Mouse (Mus musculus) natural killer cell, adult 2 months (primary cell): ENCODE data around the gene Enpp1.

Source experiments
- DNase-seq, 2 experiments: peaks; one replicate each; pipeline ENCODE4 v3.0.0; 2022; ENCODE audit warnings: low spot score in 2 of 2

Gene Enpp1

DNA sequence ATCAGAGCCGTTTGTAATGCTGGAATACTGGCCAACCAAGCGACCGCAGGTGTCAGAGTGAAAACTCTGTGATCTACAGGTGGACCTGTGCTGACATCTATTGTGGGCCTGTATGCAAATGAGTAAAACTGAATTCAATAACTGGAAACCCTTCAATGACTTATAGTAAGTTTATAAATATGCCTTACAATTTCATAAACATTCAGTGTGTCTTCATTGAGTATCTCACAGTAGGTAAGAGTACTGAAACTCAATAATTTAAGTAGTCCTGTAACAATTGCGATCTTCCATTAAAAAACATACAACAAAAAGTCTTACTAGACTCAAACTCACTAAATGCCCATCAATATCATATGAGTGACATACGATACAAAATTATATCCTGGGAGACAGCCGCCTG lies 1.6 kb downstream of the Enpp1 start:
- DNase-seq: no peak

DNA sequence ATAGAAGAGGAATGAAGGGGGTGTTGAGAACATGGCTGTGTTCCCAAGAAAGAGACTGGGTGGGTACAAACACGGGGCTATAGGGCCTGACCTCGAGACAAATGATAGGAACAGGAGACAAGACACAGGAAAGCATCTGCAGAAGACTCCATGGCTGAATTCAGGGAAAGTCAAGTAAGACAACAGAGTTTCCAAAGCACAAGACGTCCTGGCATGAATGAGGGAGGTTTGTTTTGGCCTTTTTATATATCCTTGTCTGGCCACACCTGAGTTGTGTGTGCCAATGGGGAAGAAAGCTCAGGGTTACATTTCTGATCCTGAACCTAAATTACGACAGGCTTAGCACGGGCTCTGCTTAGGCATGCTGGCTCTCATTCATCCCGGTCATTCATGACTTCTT lies 4.2 kb downstream of the Enpp1 start:
- DNase-seq: no peak

DNA sequence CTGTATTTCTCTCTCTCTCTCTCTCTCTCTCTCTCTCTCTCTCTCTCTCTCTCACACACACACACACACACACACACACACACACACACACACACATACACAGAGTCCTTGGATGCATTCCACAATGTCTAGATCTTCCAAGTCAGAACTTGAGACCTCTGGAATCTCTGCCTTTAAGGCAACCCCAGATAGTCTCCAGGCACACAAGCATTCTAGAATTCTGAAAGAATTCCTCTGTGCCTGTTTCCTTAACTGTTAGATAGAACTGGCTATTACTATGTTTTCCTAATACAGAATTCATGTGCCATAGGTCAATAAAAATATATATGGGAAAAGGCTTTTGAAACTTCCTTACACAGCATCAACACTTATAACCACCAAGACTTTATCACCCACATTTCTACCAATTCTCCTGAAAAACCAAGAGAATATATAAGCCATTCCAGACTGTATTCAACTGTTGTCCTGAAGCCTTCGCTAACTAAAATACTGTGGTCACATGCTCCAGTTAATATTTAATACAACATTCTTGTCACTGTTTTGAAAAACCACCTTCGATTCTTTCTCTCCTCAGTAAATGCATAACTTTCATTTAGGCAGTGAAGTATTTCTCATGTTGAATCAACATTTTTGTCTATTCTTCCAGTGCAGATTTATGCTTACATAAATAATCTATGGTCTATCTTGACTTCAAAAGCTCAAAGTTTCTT lies 5.4 kb downstream of the Enpp1 start:
- no peak for DNase-seq

DNA sequence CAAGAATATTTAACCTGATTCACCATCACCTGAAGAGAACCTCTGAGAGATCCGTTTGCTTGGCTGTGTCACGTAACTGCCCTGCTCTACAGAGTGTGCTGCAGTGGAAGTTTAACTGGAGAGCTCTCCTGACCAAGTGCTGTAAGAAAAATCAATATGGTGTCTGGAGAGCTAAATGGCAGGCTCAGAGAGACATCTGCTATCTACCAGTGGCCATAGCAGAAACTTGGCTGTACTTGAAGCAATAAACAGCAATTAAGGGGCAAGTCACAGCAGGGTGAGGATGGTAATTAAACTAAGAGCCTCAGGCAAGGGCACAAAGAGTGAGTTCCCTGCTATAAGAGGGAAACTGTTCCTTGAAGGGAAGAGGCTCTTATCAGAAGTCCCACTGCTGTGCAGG lies 9.3 kb downstream of the Enpp1 start:
- DNase-seq: no peak

DNA sequence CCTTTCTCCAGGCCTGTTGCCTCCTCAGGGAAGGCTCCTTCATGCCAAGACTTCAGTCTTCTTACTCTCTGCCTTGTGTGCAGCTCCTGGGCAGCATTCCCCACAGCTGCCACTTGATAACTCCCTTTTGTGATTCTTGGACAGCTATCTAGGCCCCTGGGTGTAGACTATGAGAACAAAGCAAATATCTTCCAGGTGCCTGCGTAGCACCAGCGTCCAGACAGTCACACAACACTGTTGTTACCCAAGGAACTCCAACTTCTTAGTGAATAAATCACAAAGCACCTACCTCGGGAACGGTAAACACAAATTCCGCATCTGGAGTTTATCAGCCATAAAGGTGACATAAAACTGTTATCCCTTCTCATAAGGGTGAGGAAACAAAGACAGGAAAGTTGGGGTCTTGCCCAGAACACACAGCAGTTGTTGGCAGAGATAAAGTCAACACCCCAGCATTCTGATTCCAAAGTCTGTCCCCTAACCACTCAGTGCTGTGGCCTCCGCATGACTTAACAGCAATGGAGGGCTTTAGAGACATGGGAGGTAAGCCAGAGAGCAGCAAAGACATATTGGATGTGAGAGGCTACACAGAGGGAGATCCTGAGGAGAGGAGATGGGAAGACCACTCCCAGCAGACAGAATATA lies 13.7 kb downstream of the Enpp1 start:
- no peak for DNase-seq

DNA sequence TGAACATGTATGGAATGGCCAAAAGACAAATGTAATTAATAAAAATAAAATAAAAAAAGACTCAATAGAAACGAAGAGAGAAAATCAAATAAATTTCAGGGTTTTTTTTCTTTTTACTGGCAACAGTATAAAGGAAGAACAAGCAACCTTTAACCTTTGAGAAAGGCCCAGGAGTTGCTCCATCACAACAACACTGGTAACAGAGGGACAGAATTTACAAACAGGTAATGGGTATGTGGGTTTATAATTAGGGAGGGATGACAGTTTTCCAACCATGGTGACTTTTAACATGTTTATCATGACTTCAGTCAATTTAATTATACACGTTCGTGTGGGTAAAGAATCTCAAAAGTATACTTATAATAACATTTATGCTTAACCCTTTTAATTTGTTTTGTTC lies 15.2 kb downstream of the Enpp1 start:
- DNase-seq: no peak

DNA sequence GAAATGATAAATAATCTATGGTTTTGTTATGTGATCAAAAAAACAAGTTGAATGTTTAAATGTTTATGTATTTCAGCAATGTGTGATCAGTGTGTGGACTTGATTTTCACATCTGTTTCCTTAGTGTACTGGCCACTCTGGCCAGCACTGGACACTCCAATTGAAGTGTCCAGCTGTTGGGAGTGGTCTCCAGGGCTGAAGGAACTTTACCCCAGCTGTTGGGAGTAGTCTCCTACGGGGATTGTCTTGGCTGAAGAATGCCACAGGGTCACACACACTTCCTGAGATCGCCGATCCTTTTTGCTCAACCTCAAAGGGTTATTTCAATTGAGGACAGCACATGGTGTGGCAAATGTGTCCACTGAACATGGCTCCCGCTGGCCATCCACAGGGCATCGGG lies 16.2 kb downstream of the Enpp1 start:
- DNase-seq: no peak

DNA sequence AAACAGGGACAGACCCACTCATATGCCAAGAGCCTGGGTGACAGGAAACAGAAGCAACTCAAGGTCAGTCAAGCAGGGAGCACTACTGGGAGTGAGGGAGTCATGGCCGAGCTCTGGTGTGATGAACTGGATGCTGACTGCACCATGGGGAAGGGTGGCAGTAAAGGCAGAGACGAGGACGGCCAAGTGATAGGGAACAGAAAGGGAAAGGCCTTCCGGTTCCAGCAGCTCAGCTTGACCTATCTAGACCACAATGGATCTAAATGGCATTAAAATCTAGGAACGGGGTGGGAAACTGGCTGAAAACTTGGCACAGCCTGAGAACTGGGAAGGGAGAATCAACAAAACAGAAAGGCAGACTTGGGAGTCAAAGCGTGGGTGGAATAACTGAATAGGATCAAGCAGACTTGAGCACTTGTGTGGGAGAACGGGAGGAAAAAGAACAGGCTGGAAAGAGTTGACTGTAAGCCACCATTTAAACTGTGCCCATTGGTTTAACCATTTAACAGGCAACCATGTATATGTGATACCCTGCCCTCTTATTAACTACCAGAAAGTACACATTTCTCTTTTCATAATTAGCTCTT lies 29.3 kb downstream of the Enpp1 start:
- no peak for DNase-seq

DNA sequence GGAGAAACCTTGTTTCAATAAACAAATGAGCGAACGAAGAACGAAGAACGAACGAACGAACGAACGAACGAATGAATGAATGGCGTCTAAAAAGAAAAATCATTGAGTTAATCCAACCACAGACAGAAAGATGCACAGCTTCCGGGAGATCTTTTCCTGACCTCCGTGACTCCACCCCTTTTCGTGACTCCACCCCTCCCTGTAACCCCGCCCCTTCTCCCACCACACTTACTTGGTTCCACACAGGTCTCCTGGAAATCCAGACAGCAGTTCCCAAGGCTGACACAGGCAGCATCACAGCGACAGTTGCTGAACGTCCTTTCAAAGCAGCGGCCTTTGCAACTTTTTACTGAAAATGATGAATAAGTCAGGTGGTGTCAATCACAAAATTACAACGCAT lies 34.3 kb downstream of the Enpp1 start:
- no peak for DNase-seq

DNA sequence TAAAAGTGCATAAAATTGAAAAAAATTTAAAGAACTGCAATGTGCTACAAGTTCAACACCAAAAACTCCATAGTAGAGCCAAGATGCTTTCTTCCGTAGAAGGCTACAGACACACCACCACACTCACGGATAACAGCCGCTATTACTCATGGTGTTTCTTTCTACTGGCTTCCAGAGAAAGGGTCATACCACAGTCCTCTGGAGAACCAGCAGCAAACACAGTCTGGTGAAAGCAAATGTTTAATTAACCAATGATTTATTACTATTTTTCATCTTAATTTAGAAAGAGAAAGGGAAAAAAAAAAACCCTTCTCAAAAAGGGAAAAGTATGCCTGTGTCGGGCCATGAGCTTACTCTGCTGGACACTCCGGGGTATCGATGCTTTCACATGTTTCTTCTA lies 37.7 kb downstream of the Enpp1 start:
- no peak for DNase-seq

DNA sequence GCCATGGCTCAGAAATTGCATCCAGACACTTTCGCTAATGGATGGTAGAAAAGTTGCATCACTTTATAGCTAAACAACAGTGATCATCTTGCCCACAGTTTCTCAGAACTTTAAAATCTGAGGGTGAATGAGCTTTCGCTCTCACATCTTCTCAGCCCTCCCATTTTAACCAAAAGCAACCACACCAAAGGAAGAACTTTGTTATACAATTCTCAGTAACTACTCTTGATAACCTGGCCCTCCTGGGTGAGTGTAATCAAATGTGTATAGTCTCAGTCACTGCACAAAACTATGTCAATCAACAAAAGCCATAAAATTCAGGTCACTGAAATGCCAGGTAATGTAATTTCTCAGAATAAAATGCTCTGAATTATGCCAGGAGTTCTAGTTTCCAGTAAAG lies 39.0 kb downstream of the Enpp1 start:
- no peak for DNase-seq

DNA sequence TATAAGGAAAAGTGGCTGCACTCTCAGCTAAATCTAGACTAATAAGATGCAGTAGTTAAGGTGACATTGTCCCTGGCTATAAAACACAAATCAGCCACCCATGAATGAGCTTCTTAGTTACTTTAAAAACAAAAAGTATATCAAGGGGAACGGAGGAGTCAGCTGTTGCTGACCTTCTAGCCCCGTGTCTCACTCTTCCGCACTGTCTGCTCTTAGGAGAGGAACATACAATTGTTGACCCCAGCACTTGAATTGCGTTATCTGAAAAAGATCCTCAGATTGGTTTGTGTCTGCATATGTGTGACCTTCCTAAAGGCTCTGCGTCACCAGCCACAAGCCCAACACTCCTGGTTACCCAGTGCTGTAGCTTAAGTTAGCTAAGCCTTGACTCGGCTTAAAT lies 41.4 kb downstream of the Enpp1 start:
- no peak for DNase-seq

DNA sequence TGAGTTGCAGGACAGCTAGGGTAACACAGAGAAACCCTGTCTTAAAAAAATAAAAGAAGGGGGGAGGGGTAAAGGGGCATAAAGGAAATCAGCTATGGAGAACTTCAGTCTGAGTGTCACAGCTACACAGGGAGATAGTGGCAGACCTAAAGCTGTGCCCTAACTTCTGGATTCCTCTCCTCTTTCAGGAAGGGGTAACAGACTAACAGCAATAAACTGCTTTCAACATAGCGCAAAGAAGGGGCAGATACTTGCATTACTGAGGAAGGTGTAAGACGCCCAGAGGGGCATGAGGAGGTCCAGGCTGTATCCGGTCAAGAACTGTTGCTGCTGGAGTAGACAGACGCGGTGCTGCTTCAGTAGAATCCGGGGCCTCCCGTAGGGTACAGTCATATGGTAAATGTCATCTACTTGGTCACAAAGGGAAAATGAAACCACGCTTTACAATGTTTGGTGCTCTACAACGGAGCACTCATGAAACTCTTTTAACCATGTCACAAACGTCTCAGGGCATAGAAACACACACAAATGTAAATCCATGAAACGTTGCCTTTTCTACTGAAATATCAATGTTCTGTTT lies 60.9 kb downstream of the Enpp1 start:
- no peak for DNase-seq

DNA sequence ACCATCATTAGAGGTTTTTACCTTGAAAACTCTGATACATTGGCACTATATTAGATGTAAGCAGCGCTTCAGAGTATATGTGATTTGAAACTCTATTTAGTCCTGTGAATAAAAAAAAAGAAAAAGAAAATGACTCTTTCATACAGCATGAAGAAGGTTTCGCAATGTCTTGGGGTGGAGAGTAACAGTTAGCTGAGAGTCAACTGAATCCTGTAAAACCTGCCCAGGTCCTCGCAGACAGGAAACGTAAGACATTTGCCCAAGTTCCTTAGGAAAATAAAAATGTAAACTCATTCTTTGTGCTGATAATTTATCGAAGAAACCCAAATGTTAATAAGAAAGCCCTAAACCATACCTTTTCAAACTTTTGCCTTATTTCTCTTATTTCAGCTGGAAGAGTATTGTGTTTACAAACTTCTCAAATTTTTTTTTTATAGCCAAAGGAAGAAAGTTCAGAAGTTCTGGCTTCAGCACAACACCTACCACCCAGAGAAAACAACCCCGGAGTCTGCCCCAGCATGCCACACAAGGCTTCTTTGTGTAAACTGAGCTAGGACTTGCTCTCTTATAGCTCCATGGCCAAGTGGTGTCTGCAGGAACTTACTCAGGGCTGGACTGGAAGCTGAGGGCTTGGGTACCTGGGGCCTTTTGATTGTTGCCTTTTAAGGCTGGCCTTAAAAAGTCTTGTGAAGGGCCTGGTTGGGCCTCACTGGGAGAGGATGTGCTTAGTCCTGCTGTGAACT lies 63.8 kb downstream of the Enpp1 start:
- no peak for DNase-seq

DNA sequence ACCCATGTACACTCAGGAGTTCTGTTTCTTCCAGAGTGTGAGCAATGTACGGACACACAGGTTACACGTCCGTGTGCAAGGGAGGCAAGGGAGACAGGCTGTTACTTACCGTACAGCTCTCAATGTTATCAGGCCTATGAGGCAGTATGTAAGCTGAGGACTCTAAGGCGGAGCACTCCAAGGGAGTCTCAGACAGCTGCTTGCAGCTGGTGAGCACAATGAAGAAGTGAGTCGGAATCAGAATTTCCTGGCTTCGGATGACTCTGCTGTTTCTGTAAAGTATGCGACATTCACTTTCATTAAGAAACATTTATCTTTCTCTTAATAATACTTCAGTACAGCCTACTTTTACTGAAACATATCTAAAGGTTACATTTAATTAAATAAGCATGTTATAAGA lies 66.8 kb downstream of the Enpp1 start:
- DNase-seq: no peak

DNA sequence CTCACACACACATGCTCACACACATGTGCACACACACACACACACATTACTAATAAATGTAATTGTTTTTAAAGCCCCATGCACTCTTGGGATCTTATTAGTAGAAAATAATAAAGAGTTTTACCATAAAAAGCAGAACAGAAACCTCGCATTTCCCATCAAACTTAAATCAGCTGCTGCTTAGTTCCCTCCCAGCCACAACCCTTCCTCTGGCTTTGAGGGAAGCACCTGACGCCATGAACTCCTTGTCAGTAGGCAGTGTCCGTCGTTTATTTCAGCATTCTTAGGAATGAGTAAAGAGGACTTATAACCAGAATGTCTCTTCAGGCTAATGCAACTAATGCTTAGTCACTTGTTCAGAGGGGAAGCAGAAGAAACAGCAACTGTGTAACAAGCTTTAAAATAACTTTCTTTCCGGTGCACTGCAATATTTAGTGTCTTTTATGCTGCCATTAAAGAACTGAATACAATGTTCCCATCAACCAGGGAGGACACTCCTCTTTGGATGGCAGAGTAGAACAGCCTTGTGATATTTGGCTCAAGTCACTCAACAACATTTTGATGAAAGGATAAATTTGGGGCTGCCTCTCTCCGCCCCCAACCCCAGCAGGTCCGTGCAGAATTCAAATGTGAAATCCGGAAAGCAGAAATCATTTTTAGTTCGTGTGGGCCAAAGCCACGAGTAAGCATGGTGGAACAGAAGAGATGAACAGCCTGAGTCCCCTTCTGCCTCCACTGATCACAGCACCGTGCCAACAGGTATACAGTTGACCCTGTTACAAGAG lies 69.0 kb downstream of the Enpp1 start:
- no peak for DNase-seq

DNA sequence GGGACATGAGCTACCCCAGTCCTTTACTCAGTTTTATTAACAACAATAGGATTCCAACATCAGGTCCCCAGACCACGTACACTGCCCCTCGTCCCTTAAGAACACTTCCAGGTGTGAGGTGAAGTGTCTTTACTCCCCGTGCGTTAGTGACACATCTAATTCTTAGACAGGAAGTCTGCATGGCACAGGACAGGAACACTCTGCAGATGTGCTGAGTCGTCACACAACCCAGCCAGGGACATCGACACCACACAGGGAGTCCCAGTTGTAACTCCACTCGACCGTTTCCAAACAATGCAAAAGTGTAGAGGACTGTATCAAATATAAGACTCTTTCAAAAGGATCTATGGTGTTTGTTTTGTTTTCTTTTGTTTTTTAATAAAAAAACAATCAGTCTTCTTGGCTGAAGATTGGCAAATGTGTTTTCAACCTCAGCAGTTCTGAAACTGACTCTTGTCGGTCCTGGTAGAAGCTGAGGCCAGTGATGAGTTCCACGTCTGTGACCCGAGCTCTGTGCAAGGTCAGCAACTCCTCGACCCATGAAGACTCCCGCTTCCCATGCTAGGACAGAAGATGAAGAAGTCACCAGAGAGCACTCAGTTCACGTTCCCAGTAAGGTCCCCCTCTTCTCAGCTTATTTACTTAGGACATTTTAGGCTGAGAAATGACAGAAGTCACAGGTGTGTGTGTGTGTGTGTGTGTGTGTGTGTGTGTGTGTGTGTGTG lies 70.4 kb downstream of the Enpp1 start:
- no peak for DNase-seq

DNA sequence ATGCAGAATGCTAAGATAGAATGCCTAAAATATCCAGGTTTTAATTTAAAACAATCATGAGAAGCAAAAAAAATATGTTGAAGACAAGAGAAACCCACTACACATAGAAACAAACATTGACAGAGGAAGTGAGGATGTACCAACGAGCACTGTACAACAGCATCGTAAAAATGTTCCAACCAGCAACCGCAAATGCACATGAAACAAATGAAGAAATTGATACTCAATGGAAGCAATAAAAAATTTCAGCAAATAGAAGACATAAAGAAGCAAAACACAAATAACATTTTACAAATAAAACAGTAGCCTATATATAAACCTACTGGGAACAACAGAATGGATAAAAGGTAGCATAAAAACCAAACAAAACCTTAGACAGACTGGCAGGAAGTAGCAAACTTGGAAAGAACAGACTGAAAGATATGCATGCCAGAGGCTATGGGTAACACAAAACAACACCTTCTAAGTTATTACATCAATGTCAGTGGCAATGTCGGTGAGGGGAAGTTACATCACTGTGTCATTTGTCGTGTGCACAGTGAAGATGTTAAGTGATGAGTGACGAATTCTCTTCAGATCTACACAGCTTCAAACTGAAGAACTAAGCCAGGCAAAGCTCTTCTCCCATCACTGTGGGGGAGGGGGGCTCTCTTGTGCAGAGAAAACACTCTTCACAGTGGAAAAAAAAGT lies 71.6 kb downstream of the Enpp1 start:
- no peak for DNase-seq

DNA sequence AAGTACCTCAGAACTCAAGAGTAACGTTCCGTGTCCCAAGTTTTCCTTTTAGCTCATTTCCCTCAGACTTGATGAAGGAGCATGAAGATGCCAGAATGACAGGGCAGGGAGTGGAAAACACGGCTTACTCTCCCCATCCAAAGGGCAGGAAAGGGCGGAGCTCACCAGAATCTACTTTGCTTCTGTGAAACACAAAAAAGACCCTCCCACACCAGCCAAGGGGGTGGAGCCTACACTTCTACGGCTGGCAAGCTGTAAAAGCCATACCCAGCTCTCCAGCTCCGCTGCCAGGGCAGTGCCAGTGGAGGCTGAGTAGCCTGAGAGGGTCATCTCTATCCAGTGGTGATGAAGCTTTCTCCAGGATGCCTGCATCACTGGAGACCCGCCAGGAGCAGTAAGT lies 72.4 kb downstream of the Enpp1 start:
- no peak for DNase-seq

DNA sequence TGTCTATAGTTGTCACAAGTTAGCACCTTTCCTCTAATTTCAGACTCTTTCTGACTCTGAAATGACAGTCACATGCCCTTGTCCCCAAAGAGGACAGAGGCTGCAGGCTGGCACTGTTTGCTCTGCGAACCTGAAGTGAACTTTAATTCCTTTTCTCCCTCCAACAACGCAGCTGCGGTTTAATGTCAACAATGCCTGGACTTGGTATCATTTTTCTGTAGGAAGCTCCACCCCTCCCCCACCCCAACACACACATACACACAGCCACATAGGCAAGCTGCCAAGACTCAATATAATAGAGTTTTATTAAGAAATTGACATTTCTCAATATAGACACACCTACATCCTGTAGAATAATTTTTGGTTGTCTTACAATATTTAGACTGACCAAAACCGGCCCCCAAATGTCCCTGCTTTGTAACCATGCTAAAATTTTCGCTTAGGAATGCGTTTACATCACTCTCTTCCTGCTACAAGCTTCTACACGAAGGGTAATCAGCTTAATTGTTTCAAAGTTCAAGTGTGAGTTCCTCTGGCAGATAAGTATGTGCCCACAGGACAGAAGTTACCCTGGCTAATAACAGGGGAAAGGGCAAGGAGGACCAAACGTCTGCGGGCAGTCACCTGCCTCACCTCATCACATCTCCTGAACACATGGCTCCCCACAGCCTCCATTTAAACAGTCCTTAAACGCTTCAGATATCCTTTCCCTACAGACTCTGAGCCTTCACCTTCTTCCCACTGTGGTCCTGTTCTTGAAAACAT lies 73.5 kb downstream of the Enpp1 start:
- no peak for DNase-seq
